Mouse (Mus musculus): ENCODE results near the gene Pum3.
"Not testable (repeated sequence)": the region's sequence is repeated elsewhere in the genome, so short reads cannot be mapped to it uniquely, and the experiment has no call there.

Gene Pum3

DNA sequence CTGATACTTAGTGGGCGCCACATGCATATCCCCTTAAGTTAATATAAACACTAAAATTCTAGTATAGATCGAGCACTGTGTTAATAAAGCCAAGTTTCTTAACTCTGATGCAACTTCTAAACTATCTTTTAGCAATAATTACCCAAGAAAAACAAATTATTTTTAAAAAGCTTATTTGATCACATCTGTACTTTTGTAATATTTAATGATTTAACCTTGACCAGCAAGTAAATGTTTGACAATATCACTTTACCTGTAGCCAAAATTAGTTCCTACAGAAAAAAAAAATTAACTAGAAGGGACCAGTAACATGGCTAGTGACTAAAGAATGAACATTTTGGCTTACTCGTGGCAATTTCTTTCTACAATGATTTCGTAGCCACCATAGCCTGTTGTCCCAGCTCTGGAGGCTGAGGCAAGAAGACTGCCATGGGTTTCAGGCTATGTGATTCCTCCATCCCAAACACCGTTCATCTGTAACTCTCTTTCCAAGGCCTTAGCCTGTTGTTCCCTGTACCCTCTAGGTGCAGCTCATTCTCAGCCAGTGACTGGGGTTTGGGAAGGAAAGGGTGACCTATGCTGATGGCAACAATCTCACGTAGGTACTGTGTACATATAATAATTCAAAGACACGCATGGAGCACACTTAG is 35.2 kb downstream of the Pum3 start:
- in situ Hi-C loops (cut with MboI, MseI) = no loop called here

DNA sequence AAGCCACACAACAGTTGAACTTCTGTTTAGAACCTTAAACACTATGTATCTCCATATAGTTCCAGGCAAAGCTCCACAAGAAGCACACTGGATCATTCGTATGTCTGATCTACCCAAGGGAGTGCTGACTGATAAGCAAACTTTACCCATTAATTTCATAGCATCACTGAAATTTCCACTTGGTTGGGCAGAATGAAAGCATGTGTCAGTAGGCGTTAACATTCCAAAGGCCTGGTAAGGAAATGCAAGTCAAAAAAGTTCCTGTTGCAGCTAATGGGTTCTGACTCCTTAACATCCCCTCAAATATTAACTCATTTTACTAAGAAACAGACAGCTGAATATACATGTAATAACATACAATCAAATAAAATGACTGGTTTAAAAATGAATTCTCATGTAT is 37.2 kb downstream of the Pum3 start:
- in situ Hi-C loops (cut with MboI, MseI) = no loop called here

DNA sequence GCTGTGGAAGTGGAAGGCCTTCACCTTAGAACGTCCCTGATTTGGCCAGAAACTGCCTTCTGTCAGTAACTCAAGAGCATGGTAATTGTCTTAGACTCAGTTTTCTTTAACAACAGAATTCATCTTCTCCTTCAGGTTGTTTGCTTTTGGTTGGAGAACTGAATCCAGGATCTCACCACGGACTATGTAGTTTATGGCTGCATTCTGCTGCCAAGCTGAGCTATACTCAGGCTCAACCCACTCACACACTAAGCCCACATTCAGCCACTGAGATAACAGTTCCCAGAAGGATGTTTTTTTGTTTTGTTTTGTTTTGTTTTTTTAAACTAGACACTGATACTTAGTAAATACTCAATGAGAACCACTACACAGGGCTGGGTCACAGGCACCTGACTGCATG is 38.3 kb downstream of the Pum3 start:
- in situ Hi-C loops (cut with MboI, MseI) = no loop called here

DNA sequence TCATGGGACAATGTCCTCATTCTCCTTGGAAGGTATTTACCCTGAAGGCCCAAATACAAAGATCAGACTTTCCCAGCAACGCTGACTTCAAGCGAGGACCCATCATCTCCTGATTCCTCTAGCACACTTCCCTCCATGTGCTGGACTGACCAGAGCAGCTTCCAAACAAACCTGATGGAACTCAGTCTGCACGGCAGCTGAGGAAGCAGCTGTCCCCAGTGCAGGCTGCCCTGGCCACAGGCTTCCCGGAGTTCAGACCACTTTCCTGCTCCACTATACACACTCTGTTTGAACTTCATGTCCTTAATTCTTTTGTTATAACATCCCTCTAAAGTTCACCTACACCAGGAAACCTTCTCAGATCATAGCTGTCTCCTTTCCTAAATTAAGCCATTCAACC is 40.1 kb downstream of the Pum3 start:
- in situ Hi-C loops (cut with MboI, MseI) = not testable (repeated sequence)

DNA sequence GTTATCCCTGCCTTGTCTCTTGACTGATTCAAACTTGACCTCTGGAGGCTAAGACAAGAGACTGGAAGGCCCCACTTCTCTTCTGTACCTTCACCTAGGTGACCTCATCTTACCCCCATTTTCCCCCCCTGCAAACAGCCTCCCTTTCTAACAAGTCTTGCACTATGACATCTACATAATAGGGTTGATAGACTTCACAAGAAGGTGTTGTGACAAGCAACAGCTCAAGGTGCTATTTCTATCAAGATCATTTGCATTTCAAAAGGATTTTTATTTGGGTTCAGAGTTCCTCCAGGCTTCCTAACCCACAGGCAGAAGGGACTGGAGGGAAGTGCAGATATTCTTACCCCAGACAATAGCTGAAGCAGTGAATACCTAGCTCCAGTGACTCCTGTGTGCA is 44.3 kb downstream of the Pum3 start:
- in situ Hi-C loops (cut with MboI, MseI) = no loop called here

DNA sequence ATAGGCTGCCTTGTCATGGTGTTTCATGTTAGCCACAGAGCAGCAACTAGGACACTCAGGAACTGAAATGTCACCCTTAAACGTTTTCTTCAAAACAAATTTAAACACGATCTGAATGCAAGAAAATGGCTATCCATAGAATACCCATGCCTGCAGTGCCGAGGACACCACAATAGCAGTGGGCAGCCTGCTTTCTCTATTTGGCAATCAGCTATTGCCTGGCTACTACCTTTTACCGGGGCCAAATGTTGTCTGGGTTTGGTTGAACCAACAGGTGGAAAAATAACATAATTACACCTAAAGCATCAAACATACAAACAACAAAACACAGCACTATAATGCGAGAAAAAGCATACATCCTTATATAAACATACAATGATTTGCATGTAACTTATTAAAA is 46.4 kb downstream of the Pum3 start:
- in situ Hi-C loops (cut with MboI, MseI) = no loop called here

DNA sequence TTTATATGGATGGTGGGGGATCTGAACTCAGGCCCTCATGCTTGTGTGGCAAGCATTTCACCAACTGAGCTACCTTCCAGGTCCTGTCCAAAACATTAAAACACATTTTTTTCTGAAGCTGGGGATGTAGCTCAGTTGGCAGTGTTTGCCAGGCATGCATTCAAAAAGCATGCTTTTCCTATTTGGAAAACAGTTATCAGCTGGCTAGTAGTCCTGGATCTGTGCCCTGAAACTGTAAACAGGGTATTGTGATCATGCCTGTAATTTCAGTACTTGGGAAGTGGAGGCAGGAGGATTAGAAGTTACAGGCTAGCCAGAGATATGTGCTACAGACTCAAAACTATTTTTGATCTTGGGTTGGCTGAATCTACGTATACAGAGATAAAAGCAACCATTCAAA is 47.5 kb downstream of the Pum3 start:
- in situ Hi-C loops (cut with MboI, MseI) = no loop called here

DNA sequence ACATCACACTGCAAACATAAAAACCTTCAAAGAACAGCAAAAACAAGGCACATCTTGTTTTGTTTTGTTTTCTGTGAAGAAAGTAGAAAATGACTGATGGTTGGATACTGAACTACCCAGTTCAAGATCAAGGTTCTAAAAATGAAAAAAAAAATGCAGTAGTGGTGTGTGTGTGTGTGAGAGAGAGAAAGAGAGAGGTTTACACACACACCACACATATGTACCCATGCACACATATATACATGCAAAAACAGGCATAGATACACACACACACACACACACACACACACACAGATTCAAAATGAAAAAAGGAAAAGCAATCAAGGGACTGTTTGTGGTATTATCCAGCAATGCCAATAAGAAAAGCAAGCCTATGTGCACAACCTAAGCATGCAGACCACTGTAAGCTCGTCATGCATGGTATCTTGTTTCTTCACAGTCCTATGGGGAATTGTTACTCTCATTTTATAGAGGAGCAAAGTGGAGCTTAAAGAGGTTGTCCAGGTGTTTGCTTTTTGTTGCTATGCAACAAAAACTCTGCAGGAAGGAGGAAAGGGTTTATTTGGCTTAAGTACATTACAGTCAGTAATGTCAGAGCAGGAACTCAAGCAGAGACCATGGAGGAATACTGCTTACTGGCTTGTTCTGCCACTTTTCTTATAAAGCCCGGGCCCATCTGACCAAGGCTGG is 49.8 kb downstream of the Pum3 start:
- in situ Hi-C loops (cut with MboI, MseI) = no loop called here

DNA sequence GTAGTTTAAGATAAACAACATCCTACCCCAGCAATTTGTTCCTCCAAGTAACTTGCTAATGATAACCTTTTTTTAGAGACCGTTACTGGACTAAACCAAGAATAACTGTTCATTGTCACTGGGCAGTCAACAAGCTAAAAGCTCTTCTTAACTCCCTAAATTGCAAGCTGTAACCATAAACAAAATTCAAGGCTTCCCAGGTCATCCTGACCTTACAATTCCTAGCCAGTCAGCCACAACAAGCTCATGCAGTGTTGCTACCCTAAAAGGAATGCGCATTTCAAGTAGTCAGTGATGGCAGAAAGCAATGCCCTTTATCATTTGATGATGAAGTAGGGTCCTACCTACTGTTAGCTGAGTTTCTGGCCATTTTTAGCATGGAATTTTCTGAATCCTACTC is 58.8 kb downstream of the Pum3 start:
- in situ Hi-C loops (cut with MboI, MseI) = no loop called here

DNA sequence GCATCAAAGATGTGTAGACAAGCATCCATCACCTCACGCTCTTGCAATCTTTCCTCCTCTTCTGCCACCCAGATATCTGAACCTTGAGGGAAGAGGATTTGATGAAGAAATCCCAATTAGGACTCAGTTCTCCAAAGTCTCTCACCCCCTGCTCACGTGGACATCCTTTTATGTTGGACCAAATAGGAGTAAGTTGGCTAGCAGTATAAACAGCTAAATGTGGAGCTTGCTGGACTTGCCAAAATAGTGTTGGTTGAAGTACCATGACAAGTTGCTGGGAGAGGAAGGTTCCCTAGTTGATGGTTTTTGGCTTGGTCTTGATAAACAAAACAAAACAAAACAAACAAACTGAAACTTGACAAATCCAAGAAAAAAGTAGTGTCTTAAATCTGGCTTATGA is 59.5 kb downstream of the Pum3 start:
- in situ Hi-C loops (cut with MboI, MseI) = no loop called here

DNA sequence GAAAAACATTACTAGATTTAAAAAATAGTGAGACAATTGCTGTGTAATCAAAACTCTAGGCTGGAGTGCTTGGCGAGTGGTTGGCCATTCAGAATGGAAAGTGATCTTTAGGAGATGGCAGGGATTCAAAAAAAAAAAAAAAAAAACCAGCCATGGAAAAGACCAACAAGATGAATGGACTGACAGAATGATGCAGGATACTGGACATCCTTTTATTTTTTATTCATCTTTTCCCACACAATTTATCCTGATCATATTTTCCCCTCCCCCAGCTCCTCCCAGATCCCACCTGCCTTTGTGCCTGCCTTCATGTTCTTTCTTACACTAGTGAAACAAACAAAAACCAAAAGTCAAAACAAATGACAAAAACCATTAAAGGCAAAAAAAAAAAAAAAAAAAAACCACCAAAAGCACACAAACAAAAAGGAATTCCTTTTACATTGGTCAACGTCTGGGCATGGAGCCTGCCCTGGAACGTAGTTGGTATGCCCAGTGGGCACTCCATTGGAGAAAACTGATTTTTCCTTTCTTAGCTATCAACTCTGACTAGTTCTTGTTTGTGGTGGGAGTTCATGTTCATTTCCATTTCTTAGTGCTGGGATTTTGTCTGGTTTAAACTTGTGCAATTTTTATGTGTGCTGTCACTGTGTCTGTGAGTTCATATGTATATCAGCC is 60.0 kb downstream of the Pum3 start:
- in situ Hi-C loops (cut with MboI, MseI) = loop anchor here (10.0 kb wide), 1 partner anchor 1825 kb away; no protein-coding TSS in a partner anchor

DNA sequence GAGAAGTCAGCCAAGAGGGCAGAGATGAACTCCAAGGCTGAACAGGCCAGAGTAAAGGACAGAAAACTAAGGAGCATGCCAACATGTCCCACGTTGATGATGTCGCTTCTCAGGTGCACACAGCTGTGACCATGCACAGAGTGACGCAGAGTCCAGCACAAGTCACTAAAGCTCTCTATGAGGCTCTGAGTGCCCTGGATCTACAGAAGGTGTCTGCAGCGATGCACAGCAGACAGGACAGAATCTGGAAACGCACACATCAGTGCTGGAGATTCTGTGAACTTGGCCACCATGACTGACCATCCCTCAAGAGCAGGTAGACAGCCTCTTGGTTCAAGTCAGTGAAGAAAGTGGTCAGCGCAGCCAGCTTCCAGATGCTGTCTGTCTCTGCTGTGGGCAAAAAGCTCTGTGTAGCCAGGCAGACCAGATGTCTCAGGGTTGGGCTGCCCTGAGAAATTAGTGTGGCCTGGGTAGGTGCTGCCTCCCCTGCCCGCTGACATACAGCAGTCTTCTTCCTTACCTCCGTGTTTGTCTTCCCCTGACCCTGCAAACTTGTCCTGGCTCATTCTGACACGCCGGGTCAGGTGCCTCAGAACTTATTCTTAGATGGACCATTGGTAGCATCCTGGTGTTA is 63.4 kb downstream of the Pum3 start:
- in situ Hi-C loops (cut with MboI, MseI) = loop anchor here (10.0 kb wide), 1 partner anchor 1821 kb away; no protein-coding TSS in a partner anchor

DNA sequence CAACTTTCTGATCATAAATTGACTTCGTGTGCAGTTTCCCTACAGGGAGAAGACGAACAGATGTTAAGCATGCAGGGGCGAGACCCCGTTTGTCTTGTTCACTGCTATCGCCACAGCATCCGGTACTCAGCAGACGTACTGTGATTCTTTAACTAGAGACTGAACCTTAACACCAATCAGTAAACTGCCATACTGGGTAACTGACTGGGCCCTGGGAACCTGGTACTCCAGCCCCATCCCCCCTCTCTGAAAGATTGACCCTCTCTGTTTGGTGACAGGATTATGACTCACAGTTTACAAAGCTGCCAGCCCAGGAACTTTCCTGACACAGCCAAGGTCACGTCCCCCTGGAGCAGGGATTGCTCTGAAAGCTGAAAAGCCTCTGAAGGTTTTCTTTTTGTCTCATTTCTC is 65.1 kb downstream of the Pum3 start:
- in situ Hi-C loops (cut with MboI, MseI) = loop anchor here (10.0 kb wide), 1 partner anchor 1820 kb away; no protein-coding TSS in a partner anchor

DNA sequence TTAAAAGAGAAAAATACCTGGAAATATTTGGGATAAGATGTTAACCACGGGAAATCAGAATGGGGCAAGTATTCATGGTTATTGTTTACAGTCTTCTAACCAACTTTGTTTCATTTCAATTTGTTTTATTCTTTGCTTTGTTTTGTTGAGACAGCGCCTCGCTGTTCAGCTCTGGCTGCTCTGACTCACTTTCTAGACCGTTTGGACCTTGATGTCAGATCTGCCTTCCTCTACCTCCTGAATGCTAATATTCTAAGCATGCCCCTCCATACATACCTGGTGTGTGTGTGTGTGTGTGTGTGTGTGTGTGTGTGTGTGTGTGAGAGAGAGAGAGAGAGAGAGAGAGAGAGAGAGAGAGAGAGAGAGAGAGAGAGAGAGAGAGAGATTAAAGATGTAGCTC is 65.7 kb downstream of the Pum3 start:
- in situ Hi-C loops (cut with MboI, MseI) = loop anchor here (10.0 kb wide), 1 partner anchor 1819 kb away; no protein-coding TSS in a partner anchor

DNA sequence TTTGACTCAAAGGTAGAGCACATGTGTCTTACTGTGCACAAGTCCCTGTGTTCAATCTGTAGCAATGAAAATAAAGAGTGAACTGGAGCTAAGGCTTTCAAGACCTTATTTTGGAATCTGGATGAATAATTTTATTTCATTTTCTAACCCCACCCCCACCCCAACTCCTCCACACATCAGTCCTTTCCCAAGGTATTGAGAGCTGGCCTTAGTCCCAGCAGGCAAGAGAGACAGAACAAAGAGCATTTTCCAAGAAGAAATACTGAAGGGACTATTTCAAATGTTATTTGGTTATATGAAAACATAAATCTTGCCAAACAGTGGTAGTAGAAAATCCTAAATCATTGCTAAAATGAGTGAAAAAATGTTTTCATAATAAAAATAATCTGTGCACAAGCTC is 69.2 kb downstream of the Pum3 start:
- in situ Hi-C loops (cut with MboI, MseI) = loop anchor here (10.0 kb wide), 1 partner anchor 1816 kb away; no protein-coding TSS in a partner anchor

DNA sequence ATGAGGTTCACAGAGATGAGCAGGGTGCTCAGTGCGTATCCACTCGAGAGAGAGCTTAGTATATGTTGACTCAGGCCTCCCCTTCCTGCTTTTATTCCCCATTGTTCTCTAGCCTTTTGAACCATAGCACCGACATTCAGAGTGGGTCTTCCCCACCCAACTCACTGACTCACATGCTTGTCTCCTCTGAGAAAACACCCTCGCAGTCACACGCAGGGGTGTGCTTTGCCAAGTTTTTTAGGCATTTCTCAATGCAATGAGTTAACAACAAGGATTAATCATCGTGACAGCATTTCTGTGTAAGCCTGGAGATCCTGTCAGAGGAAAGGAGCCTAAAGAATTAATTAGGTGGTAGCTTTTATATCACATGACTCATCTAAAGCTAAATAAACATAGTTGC is 77.9 kb downstream of the Pum3 start:
- in situ Hi-C loops (cut with MboI, MseI) = no loop called here

DNA sequence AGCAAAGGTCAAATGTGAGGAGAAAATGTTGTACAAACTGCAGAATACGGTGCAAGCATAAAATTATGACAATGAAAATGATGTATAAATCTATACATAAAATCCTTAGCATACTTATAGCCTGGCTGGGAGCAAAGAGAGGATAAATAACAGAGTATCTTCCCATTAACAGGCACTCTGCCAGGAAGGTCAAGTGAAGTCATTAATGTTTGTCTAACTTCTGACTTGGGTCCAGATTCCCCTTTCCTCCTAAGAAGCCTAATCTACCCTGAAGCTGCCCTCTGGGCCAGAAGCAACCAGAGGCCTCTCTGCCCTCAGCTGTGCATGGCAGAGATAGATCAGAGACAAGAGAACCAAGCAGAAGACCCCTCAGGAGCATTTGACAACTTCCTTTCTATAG is 83.1 kb downstream of the Pum3 start:
- in situ Hi-C loops (cut with MboI, MseI) = loop anchor here (10.0 kb wide), 1 partner anchor 1642 kb away; no protein-coding TSS in a partner anchor
